Mouse (Mus musculus) heart, embryonic 10.5 days (tissue): ENCODE measurements around the gene 3110021N24Rik. TPM values are rescaled to one million over a fixed set of nuclear protein-coding genes. Genes with fewer than 3 reads are reported as not detected.
A peak's percentile ranks its signal among the peaks of the same experiment; 100 is the strongest.

Source experiments
- DNase-seq: peaks from one replicate; pipeline ENCODE4 v3.0.0-alpha.2; 2017; ENCODE audit warnings: low spot score
- H3K27ac ChIP-seq: fragments of 300-500 bp; sonication (generic); 2 replicates; pipeline ENCODE4 v1.5.1; 2016; ENCODE audit warnings: mild to moderate bottlenecking
- H3K27me3 ChIP-seq: fragments of 300-500 bp; sonication (generic); 2 replicates; pipeline ENCODE4 v1.6.1; 2016; ENCODE audit warnings: mild to moderate bottlenecking; ENCODE audit not compliant: poor library complexity, insufficient read depth, severe bottlenecking
- H3K36me3 ChIP-seq: fragments of 300-500 bp; sonication (generic); 2 replicates; pipeline ENCODE4 v1.6.1; 2016; ENCODE audit warnings: mild to moderate bottlenecking, moderate library complexity
- H3K4me1 ChIP-seq: fragments of 300-500 bp; sonication (generic); 2 replicates; pipeline ENCODE4 v1.6.1; 2016; ENCODE audit warnings: mild to moderate bottlenecking
- H3K4me3 ChIP-seq: fragments of 300-500 bp; sonication (generic); 2 replicates; pipeline ENCODE4 v1.5.1; 2016; ENCODE audit warnings: mild to moderate bottlenecking, moderate library complexity
- H3K9me3 ChIP-seq: fragments of 300-500 bp; sonication (generic); 2 replicates; pipeline ENCODE4 v1.6.1; 2016; ENCODE audit warnings: mild to moderate bottlenecking, moderate library complexity
- WGBS: fragments of 180-500 bp; shearing (Covaris S2); methylation state at CpG from one replicate; pipeline ENCODE4 v1.1.7; 2016; 5-methylcytosine and 5-hydroxymethylcytosine counted together
- polyA plus RNA-seq: library from polyadenylated mRNA; unstranded; fragments of >200 nt; fragmentation: Nextera tagmentation; extraction: Ambion mirVana; gene quantifications from 2 replicates; pipeline ENCODE4 v1.2.1, GENCODE M21; 2016

The 3110021N24Rik gene
- polyA plus RNA-seq, 1 experiment from 2014 or later, result 0.92 TPM

GRCm38 (mm10) chr4:108768527-108768926 lies 49.1 kb downstream of the 3110021N24Rik start:
- no peak overlapping the region for H3K27ac ChIP-seq
- H3K36me3 ChIP-seq, result no peaks in the 10 kb centered on the region
- DNase-seq, result no peak
- H3K4me3 ChIP-seq, result no peak overlapping the region
- no peaks in the 10 kb centered on the region for H3K9me3 ChIP-seq
- H3K27me3 ChIP-seq, result no peaks in the 10 kb centered on the region
- H3K4me1 ChIP-seq, result 0 out of 2 replicates have a peak, but pooled peaks cover 3% of the 10 kb centered on the region

GRCm38 (mm10) chr4:108779763-108780056 lies 60.3 kb downstream of the 3110021N24Rik start:
- Histone ChIP-seq H3K4me3 (peak overlapping the region; percentile 93), H3K27ac (peak overlapping the region; percentile 99), H3K27me3 (no peaks in the 10 kb centered on the region), H3K9me3 (no peaks in the 10 kb centered on the region), H3K4me1 (peaks cover 7% of the 10 kb centered on the region; the same call in 1 of the 2 replicates), H3K36me3 (no peaks in the 10 kb centered on the region)
- WGBS, result under 1% methylated on average over 7 of the region's 7 CpGs
- no peak for DNase-seq

DNA sequence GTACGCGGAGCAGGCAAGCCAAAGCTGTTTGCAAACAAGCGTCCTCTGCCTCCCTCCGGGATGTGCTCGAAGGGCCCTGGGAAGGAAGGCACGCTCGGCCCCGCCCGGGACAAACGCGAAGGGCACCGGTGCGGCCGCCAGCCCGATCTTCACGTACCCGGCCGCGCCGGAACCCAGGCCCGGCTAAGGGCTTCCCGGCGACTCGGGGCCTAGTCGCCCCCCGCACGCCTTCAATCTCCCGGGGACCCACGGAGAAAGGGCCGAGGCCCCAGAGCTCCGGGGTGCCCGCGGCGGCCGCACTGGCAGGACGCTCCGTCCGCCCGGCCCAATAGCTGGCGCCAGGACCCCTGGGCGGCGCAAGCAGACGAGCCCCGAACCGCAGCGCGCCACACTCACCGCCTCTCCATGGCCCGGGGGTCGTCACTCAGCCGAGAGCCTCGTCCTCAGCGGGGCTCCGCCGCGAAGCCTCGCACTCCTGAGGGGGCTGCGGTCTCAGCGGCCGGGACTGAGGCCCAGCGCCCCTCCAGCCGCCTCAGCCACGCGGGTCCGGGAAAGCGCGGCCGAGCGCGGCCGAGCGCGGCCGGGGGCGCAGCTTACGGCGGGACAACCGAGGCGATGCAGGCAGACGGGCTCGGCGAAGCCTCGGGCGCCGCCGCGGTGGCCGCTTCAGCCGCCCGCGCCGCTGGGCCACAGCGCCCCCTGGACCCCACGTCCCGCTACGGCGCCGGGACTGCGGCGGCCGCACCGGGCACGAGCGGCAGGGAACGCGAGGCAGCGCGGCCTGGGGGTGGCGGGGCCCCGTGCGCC lies 60.8 kb downstream of the 3110021N24Rik start, which contains the start of gene Zfyve9:
TSS of gene Zfyve9 (minus strand) at position 742 of the 807 bp plus-strand sequence.
- WGBS, result under 1% methylated on average over 93 of the region's 111 CpGs
- Histone ChIP-seq H3K4me3 (peak within 1 kb of the TSS; percentile 93), H3K36me3 (no peaks in the 10 kb centered on the region), H3K9me3 (no peaks in the 10 kb centered on the region), H3K4me1 (peaks cover 7% of the 10 kb centered on the region; the same call in 1 of the 2 replicates), H3K27ac (peak within 1 kb of the TSS; percentile 99), H3K27me3 (no peaks in the 10 kb centered on the region)
- peak; percentile 84 for DNase-seq

- no peaks in the 10 kb centered on the region for H3K9me3 ChIP-seq
- under 1% methylated on average over 18 of the region's 20 CpGs for WGBS
- no peaks in the 10 kb centered on the region for H3K27me3 ChIP-seq
- no peak for DNase-seq
- H3K36me3 ChIP-seq, result no peaks in the 10 kb centered on the region
- H3K27ac ChIP-seq, result peak overlapping the region; percentile 99
- H3K4me3 ChIP-seq, result peak overlapping the region; percentile 93
- H3K4me1 ChIP-seq, result peaks cover 7% of the 10 kb centered on the region; the same call in 1 of the 2 replicates
Measured at GRCm38 (mm10) chr4:108780864-108781205, 61.4 kb downstream of the 3110021N24Rik start.

DNA sequence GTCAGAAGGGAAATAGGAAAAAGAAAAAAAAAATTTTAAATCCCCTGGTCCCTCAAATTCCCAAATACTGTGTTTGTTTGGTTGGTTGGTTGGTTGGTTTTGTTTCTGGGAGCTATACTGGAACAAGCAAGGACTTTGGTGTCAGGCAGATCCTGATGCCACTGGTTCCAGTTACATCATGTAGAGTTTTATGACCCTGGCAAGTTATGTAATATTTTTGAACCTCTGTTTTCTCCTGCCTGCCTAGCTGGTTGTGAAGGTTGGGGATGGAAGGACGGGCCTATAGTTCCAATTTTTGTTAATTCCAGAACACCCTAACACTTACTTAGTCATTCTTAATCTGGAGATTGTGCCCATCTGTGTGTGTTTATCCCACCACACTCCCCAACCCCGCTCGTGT lies 62.1 kb downstream of the 3110021N24Rik start:
- Histone ChIP-seq H3K4me1 (peaks cover 7% of the 10 kb centered on the region; the same call in 1 of the 2 replicates), H3K4me3 (no peak overlapping the region)

DNA sequence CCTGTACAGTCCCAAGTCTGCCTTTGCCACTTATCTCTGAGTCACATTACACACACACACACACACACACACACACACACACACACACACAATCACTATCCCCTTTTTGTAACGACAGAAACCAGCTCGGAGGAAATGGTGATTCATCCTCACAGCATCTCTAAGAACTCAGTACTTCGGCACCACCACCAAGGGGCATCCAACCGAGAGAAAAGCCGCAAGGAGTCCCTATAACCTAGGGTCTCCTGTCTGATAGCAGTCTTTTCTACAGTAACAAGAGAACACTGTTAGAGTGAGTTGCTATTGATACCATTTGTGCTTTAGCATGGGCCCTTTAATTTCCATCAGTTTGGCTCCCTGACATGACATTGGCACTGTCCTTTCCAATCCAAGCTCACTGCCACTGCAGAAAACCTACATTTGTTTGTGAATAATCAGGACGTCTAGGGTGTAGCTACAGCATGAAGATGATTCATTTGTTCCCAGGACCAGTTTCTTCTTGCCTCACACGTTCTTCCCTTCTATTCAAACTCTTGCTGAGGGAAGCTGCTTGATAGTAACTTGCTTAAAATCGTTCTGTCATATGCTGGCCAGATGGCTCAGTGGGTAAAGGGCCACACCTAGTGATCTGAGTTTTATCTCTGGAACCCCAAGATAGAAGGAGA lies 63.1 kb downstream of the 3110021N24Rik start:
- H3K36me3 ChIP-seq, result no peaks in the 10 kb centered on the region
- no peak for DNase-seq
- H3K27ac ChIP-seq, result no peak overlapping the region
- H3K9me3 ChIP-seq, result no peaks in the 10 kb centered on the region
- 27% methylated on average over 8 of the region's 8 CpGs for WGBS
- peaks cover 7% of the 10 kb centered on the region; the same call in 1 of the 2 replicates for H3K4me1 ChIP-seq
- no peaks in the 10 kb centered on the region for H3K27me3 ChIP-seq
- no peak overlapping the region for H3K4me3 ChIP-seq

More for the DNA sequence above, 62.1 kb downstream of the 3110021N24Rik start:
- Histone ChIP-seq H3K9me3 (no peaks in the 10 kb centered on the region), H3K27me3 (no peaks in the 10 kb centered on the region), H3K36me3 (no peaks in the 10 kb centered on the region), H3K27ac (no peak overlapping the region)
- WGBS, result 73% methylated on average over 3 of the region's 3 CpGs
- no peak for DNase-seq

GRCm38 (mm10) chr4:108789258-108789936 lies 69.9 kb downstream of the 3110021N24Rik start:
- Histone ChIP-seq H3K9me3 (no peaks in the 10 kb centered on the region), H3K27me3 (no peaks in the 10 kb centered on the region), H3K4me3 (no peak overlapping the region), H3K36me3 (no peaks in the 10 kb centered on the region), H3K4me1 (no peaks in the 10 kb centered on the region), H3K27ac (no peak overlapping the region)
- no peak for DNase-seq
- whole genome bisulfite sequencing, result 76% methylated on average over 6 of the region's 6 CpGs

GRCm38 (mm10) chr4:108790507-108790906 lies 71.1 kb downstream of the 3110021N24Rik start:
- no peaks in the 10 kb centered on the region for H3K27me3 ChIP-seq
- no peaks in the 10 kb centered on the region for H3K36me3 ChIP-seq
- no peaks in the 10 kb centered on the region for H3K4me1 ChIP-seq
- H3K4me3 ChIP-seq, result no peak overlapping the region
- DNase-seq, result no peak
- H3K9me3 ChIP-seq, result no peaks in the 10 kb centered on the region
- WGBS, result 52% methylated on average over 1 of the region's 1 CpGs
- no peak overlapping the region for H3K27ac ChIP-seq

DNA sequence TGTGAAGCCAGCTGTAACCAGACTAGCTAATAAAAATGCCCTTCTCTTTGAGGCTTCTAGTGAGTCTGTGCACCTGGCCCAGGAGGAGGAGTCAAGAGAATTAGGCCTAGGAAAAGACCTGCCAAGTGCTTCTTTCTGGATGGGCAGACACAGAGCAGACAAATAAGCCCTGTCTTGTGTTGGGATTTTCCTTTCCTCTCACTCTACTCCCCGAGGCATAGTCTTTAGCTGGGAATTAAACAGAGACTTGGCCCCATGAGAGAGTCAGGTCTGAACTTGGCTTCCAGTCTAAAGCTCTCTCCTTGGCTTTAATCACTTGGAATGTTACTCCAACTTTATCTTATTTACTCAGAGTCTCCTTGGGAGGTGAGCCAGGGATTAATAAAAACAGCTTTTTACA lies 74.5 kb downstream of the 3110021N24Rik start:
- 75% methylated on average over 1 of the region's 1 CpGs for WGBS
- peaks cover 4% of the 10 kb centered on the region; the same call in 1 of the 2 replicates for H3K4me1 ChIP-seq
- no peaks in the 10 kb centered on the region for H3K36me3 ChIP-seq
- H3K27ac ChIP-seq, result no peak overlapping the region
- H3K9me3 ChIP-seq, result no peaks in the 10 kb centered on the region
- H3K4me3 ChIP-seq, result no peak overlapping the region
- H3K27me3 ChIP-seq, result no peaks in the 10 kb centered on the region
- no peak for DNase-seq

GRCm38 (mm10) chr4:108796701-108797100 lies 77.3 kb downstream of the 3110021N24Rik start:
- DNase-seq, result no peak
- WGBS, result 46% methylated on average over 4 of the region's 4 CpGs
- Histone ChIP-seq H3K9me3 (no peaks in the 10 kb centered on the region), H3K4me1 (peaks cover 4% of the 10 kb centered on the region; the same call in 1 of the 2 replicates), H3K36me3 (no peaks in the 10 kb centered on the region), H3K27ac (no peak overlapping the region), H3K27me3 (no peaks in the 10 kb centered on the region), H3K4me3 (no peak overlapping the region)

DNA sequence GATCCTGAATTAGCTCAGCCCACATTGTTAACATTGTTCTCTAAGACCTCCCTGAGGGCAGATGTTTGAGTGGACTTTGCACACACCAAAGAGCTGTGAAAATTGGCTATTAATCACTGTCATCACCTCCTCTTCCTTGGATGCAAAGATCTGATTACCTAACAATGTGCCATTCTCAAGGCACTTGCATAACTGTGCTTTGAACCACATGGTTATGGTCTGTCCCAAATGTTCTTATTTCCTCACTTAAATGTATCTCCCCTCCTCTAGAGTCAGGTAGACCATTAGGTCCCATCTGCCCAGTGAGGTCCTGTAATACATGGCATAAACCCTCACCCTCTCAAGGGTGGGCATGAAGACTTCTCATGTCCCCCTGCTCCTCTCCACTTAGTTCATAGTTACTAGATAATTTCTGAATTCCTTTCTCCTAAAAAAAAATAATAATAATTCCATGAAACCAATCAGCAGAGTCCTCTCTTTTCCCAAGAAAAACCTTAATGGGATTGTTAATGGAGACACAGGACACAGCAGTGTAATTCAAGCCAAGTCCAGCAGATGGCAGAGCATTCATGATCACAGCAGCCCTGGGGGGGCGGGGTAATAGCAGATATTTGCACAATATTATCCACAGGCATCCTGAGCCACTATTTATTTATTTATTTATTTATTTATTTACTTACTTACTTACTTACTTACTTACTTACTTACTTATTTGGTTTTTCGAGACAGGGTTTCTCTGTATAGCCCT lies 78.8 kb downstream of the 3110021N24Rik start:
- Histone ChIP-seq H3K4me3 (no peak overlapping the region), H3K27me3 (no peaks in the 10 kb centered on the region), H3K4me1 (peaks cover 4% of the 10 kb centered on the region; the same call in 1 of the 2 replicates), H3K27ac (no peak overlapping the region), H3K36me3 (no peaks in the 10 kb centered on the region), H3K9me3 (no peaks in the 10 kb centered on the region)
- WGBS, result 45% methylated on average over 2 of the region's 2 CpGs
- DNase-seq, result no peak

GRCm38 (mm10) chr4:108803535-108803934 lies 84.1 kb downstream of the 3110021N24Rik start:
- Histone ChIP-seq H3K9me3 (no peaks in the 10 kb centered on the region), H3K27me3 (no peaks in the 10 kb centered on the region), H3K4me3 (no peak overlapping the region), H3K27ac (no peak overlapping the region), H3K36me3 (no peaks in the 10 kb centered on the region), H3K4me1 (no peaks in the 10 kb centered on the region)
- WGBS, result 83% methylated on average over 2 of the region's 2 CpGs
- DNase-seq, result no peak
